Mouse (Mus musculus) spleen, adult 2 months (tissue): ENCODE results near the gene Wipf1.

ENCODE experiments used
- CTCF ChIP-seq: fragments of 200-500 bp; IDR thresholded peaks from 2 replicates; pipeline ENCODE4 v1.5.1; 2011; ENCODE audit warnings: mild to moderate bottlenecking, inconsistent platforms; ENCODE audit not compliant: insufficient read depth, insufficient read length, insufficient replicate concordance; ENCODE audit errors: extremely low read depth
- POLR2A ChIP-seq: fragments of 200-500 bp; IDR thresholded peaks from 2 replicates; pipeline ENCODE4 v1.6.1; 2011; ENCODE audit warnings: low read depth, low read length, inconsistent platforms

GRCm38 (mm10) chr2:73469552-73469951 is 60.0 kb downstream of the Wipf1 start:
- TF ChIP-seq POLR2A (no peak), CTCF (no peak)
